Mouse (Mus musculus) T-helper 2 cell (primary cell): Measurements from ENCODE around the gene Apol10a.
"Not testable (repeated sequence)": the region's sequence is repeated elsewhere in the genome, so short reads cannot be mapped to it uniquely, and the experiment has no call there.

Experiments
- in situ Hi-C: fragments of 300-600 bp; cut with MboI, MseI; formaldehyde crosslinking; loops from one replicate; pipeline ENCODE4 v1.15.1; 2025; ENCODE audit warnings: high pct_unique_total_duplicates

Gene Apol10a

DNA sequence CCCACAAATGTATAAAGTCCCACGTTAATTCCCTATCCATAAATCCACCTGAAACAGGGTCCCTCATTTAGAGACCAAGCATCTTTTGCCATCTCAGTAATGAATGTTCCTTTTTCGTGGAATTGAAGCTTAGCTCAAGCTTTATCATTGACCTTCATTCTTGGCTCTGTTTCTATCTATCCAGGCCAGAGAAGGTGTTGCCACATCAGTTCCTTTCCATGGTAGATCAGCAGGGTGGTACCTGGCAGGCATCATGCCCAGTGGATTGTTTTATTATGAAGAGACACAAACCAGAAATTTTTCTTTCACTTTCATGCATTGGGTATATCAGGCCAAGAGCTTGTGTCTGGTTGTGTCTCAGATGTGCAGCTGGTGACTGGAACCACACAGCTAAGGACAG is at the start of gene Apol10a:
Gene Apol10a, plus strand, starts transcription at position 355 of the 400 bp plus-strand sequence.
- in situ Hi-C loops: not testable (repeated sequence)

DNA sequence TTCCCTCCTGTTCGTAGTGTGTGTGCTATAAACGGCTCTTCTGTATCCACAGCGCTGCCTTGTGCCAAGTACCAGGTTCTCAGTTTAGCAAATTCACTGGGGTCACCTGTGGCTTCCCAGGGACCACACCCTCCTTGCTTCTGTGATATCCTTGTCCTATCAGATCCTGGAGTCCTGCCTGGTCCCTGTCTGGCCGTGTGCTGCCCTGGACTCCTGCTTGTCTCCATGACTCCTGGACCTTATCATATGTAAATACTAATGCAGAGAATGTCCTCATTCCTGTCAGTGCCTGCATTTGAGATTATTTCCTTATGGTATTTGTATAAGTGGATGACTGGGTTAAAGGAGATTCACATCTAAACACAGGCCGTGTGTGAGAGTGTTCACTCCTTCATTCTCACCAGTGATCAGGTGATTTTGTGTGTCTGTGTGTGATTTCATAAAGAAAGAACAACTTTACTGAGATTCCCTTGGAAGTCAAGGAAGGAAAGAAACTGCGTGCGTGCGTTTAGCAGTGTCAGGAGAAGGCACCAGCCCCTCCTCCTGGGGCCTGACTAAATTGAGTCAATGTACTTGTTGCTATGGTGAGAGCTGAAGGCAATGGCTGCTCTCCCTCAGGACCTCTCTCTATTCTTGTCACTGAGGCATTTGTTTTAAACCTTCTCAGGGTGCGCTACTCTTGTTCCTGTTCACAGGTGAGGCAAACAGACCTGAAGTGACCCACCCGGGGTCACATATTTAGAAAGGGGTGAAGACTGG is 48.0 kb upstream of the Apol10a start:
- in situ Hi-C loops: not testable (repeated sequence)

DNA sequence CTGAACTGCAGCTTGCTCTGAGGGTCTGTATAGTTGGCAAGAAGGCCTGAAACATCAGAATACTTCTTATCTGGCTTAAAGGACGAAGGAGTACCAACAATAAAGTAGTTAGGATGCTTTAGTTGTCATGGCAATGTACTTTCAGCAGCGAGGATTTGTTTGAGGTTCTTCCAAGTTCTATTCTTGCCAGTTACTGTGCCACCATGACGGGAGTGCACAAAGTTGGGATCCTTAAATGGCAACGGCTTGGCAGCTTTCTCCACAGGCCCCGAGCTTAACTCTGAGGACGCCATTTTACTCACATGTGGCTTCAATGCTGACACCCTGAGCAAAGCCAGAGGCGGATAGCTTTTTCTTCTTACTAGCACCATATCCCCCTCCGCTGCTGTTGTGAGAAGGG is 32.1 kb upstream of the Apol10a start:
- in situ Hi-C loops: not testable (repeated sequence)

DNA sequence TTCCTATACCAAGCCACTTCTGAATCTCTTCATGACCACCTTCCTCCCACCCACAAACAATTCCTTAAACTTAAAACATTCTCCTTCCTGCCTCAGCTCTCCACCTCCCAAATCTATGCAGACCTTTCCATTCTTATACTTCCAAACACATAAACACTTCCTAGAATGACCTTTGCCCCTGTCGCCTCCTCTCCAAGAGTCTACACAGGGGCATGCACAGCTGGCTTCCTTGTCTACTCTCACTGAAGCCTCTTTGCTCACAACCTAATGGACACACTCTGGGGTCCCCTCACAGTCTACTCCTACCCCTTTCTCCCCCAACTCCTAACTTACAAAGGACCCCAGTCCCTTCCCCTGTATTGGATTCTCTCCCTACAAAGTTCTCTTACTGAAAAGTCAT is 31.2 kb upstream of the Apol10a start:
- in situ Hi-C loops: not testable (repeated sequence)

DNA sequence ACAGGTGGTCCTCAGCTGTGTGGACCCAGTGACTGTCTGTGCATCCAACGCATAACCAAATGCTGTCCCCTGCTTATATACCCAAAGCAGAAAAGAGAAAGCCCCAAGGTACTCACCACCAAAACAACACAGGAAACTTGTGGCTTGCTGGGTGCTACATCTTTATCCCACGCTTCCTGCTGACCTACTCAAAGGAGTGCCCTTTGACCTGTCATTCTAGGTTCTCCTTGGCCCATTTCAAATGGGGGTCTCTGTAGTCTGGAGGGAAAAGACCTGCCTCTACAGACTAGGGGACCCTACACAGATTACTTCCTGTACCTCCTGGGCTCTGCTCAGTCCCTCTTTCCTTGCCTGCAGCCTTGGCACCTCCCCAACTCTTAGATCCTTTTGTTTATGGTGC is 29.5 kb upstream of the Apol10a start, which contains the start of gene Apol7b:
Gene Apol7b, minus strand, starts transcription at position 101 of the 400 bp plus-strand sequence.
- in situ Hi-C loops: not testable (repeated sequence)

DNA sequence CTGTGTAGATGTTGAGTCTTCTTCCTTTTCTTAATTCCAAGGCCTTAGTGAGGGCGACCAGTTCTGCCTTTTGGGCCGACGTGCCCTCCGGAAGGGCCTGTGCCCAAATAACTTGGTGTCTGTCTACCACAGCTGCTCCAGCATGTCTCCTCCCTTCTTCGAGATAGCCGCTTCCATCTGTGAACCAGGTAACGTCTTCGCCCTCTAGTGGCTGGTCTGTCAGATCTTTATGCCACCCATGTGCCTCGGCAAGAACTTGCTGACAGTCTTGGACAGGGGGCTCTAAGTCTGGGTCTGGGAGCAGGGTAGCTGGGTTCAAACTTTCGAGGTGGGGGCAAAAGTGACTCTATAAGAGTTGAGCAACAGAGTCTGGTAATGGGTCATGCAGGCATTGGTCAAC is 26.9 kb upstream of the Apol10a start:
- in situ Hi-C loops: loop anchor here (5.0 kb wide), 1 partner anchor 242 kb away; no protein-coding TSS in a partner anchor

DNA sequence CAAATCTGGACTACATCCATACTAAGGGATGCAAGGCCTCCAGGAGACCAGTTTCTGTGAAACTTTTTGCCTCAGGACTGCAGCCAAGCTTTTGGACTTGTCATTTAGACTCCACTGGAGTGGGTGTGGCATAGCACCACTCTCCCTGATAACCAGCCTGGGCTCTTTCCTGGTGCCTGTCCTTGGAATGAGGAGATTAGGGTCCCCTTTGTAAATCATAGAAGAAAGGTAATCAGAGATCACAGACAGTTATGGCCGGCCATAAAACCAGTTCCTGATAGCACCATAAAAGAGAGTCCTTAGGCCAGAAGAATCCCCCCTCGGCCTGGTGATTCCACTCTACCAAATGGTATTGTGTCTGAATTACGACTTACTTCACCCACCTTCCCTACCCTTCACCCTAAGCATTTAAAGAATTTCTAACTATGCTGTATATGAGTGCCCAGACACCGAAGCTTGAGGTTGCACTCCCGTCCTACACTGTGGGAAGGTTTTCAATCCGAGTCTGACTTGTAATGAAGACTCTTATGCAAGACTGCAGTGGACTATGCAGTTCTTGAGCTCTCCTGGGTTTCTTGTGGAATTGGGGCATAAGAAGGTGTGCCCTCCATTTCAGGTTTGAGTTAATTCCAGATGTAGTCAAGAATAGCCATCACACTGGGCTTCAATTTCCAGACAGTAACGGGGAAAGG is 2.0 kb upstream of the Apol10a start:
- in situ Hi-C loops: loop anchor here (5.0 kb wide), 1 partner anchor 187 kb away; no protein-coding TSS in a partner anchor

DNA sequence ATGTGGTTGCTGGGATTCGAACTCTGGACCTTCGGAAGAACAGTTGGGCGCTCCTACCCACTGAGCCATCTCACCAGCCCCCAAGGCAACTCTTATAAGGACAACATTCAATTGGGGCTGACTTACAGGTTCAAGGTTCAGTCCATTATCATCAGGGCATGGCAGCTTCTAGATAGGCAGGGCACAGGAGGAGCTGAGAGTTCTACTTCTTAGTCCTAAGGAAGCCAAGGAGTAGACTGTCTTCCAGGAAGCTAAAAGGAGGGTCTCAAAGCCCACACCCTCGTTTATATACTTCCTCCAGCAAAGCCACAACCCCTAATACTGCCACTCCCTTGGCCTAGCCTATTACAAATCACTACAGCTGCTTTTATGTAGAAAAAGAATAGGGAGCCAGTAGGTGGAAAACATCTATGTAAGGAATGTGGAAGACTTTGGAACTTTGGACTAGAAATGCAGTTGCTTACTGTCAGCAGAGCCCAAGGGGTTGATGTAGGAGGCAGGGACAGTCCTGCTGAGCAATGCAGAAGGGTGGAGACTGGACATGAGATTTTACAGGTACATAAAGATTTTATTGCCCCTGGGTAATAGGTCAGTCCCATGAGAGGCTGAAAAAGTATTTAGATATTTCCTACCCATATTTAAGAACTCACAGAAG is 5.4 kb downstream of the Apol10a start:
- in situ Hi-C loops: no loop called here

DNA sequence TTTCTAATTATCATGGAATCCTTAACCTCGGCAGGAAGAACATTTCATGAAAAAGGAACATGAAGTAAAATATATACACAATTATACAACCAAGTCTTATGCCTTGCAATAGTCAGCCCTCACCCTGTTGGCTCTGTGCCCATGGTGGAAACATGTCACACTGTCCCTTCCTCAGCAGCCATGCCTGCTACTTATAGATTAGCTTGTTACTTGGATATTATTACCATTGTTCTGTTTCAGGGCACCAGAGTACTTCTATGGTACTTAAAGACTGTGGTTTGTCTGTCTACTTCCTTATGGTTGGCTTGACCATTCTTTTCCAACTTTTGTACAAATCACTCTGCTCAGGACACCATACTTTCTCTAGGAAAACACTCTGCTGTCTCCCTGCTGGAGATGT is 16.3 kb downstream of the Apol10a start:
- in situ Hi-C loops: not testable (repeated sequence)

DNA sequence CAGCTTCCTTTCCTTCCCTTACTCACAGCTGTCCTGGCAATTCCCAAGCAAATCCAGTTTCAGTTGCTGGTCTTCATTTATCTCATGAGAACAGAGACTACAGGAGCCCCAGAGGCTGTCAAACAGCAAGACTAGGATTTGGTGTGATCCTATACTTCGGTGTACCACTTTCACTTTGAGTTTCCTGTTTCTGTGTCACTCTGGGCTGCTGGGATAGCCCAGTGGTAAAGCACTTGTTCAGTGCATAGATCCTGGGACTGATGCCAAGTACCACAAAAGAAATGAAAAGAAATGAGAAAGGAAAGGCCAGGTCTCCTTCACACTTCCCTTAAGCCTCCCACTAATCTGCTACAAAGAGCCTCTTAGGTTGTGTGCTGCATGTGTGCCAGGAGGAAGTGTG is 17.8 kb downstream of the Apol10a start:
- in situ Hi-C loops: not testable (repeated sequence)

DNA sequence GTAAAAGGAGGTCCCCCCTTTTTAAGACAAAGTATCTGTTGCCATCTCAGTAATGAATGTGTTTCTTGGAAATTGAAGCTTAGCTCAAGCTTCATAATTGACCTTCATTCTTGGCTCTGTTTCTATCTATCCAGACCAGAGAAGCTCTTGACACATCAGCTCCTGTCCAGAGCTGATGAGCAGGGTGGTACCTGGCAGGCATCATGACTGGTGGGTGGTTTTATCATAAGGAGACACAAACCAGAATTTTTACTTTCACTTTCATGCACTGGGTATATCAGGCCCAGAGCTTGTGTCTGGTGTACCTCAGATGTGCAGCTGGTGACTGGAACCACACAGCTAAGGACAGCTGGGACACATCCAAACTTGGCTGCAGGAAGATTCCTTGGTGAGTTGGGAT is 31.1 kb downstream of the Apol10a start, which contains the start of gene Apol11a:
Gene Apol11a, plus strand, starts transcription at position 306 of the 400 bp plus-strand sequence.
- in situ Hi-C loops: not testable (repeated sequence)

DNA sequence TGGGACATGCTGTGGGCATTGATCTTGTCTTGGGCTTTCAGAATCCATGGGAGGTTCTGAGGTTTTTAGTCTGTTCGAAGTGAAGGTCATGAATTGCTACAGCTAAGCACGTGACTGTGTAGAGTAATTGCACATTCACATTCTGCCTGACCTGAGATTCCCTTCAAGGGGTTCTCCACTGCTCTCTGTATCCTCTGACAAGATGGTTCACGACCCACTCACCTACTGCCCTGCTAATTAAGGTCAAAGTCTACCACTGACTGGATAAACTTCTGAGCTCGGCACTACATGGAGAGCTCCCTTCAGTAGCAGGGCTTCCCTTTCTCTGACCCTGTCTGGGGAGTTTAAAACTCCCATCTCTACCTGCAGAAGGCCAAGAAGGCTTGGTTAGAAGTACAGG is 43.7 kb downstream of the Apol10a start:
- in situ Hi-C loops: not testable (repeated sequence)

DNA sequence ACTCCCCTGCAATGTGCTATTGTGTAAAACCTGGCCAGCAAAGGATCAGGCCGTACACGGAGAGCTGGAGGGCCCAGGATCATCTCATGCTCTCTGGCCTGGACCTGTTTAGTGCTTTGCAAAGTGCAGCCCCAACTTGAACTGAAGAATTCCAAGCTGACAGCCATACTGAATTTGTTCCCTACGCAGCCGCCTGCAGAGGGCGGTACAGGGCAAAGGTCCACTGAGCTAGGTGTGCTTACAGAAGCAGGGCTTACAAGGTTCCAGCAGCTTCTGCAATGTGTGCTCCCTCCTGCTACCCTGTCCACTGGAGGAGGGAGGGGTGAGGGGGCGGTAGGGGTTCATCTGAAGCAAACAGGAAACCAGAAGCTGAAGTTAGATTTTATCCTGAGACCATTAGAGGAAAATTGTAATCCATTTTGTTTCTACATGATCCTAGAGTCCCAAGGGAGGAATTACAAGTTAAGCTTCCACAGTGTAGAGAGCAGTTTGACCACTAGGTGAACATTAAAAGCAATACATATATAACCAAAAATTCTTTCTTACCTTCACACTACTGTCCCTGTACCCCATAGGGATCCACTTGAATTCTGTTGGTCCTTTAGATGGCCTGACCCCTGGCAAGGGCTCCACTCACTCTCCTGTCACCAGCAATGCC is 46.5 kb downstream of the Apol10a start:
- in situ Hi-C loops: not testable (repeated sequence)

DNA sequence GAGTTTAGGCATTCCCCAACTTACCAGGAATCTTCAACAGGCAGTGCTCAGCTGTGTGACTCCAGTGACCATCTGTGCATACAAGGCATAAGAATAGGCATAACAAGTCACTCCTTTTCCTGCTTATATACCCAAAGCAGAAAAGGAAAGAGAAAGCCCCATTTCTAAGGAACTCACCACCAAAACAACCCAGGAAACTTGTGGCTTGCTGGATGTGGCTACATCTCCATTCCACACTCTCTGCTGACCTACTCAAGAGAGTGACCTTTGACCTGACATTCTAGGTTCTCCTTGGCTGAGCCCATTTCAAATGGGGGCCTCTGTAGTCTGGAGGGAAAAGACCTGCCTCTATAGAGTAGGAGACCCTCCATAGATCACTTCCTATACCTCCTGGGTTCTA is 56.4 kb downstream of the Apol10a start, which contains the start of gene Apol7c:
Gene Apol7c, minus strand, starts transcription at position 101 of the 400 bp plus-strand sequence.
- in situ Hi-C loops: no loop called here

DNA sequence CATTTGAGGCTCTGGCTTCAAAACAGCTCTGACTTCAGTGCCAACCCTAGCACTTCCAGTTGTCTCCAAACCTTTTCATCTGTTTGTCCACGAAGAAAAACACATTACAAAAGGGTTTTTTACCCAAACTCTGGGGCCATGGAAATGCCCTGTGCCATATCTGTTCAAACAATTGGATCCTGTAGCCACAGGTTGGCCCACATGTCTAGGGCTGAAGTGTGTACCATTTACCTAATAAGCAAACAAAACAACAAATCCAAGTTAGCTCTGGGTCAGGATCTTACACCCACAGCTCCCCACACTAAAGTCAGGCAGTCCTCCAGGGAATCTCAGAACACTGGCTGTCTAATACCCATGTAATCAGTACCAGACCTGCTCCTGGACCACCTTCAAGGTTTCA is 62.4 kb downstream of the Apol10a start:
- in situ Hi-C loops: not testable (repeated sequence)
